Mouse (Mus musculus): ENCODE results near the gene Wdr6.

Gene Wdr6

GRCm38 (mm10) chr9:108573774-108574690 is 4.5 kb downstream of the Wdr6 start:
- DNase-seq (ENCODE audit: low spot score in 2 of 2) = peak in 1 of 2 experiments; percentile 56

- DNase-seq (ENCODE audit: low spot score in 2 of 2) = no peak
Observed at GRCm38 (mm10) chr9:108572321-108572720, 6.2 kb downstream of the Wdr6 start.

GRCm38 (mm10) chr9:108571401-108571973 is 7.1 kb downstream of the Wdr6 start:
- no peak for DNase-seq (ENCODE audit: low spot score in 2 of 2)

GRCm38 (mm10) chr9:108570207-108570896 is 8.2 kb downstream of the Wdr6 start:
- DNase-seq (ENCODE audit: low spot score in 2 of 2) = peak; percentile 79 to 87

GRCm38 (mm10) chr9:108569381-108570206 is 8.9 kb downstream of the Wdr6 start, which contains the start of gene Dalrd3:
Gene Dalrd3 (plus strand): TSS chr9:108569886.
- DNase-seq (ENCODE audit: low spot score in 2 of 2) = peak; percentile 73 to 78

- no peak for DNase-seq (ENCODE audit: low spot score in 2 of 2)
Observed at GRCm38 (mm10) chr9:108568511-108568921, 10.0 kb downstream of the Wdr6 start.

GRCm38 (mm10) chr9:108567931-108568419 is 10.6 kb downstream of the Wdr6 start:
- no peak for DNase-seq (ENCODE audit: low spot score in 2 of 2)

GRCm38 (mm10) chr9:108566815-108567776 is 11.4 kb downstream of the Wdr6 start, which contains the start of gene Ndufaf3:
Gene Ndufaf3 (minus strand): TSS chr9:108567434.
- DNase-seq (ENCODE audit: low spot score in 2 of 2) = peak; percentile 96 to 97

GRCm38 (mm10) chr9:108565881-108566814 is 12.4 kb downstream of the Wdr6 start:
- DNase-seq (ENCODE audit: low spot score in 2 of 2) = no peak

GRCm38 (mm10) chr9:108564131-108564530 is 14.4 kb downstream of the Wdr6 start:
- DNase-seq (ENCODE audit: low spot score in 2 of 2) = no peak

- no peak for DNase-seq (ENCODE audit: low spot score in 2 of 2)
Observed at GRCm38 (mm10) chr9:108563671-108564070, 14.9 kb downstream of the Wdr6 start.

GRCm38 (mm10) chr9:108560227-108560841 is 18.2 kb downstream of the Wdr6 start, which contains the start of gene Impdh2:
Gene Impdh2 (plus strand): TSS chr9:108560286.
- DNase-seq (ENCODE audit: low spot score in 2 of 2) = peak; percentile 88 to 93

GRCm38 (mm10) chr9:108559169-108559568 is 19.4 kb downstream of the Wdr6 start:
- DNase-seq (ENCODE audit: low spot score in 2 of 2) = no peak

- DNase-seq (ENCODE audit: low spot score in 2 of 2) = no peak
Observed at GRCm38 (mm10) chr9:108546875-108547274, 31.7 kb downstream of the Wdr6 start.

- no peak for DNase-seq (ENCODE audit: low spot score in 2 of 2)
Observed at GRCm38 (mm10) chr9:108545986-108546385, 32.6 kb downstream of the Wdr6 start.

- DNase-seq (ENCODE audit: low spot score in 2 of 2) = no peak
Observed at GRCm38 (mm10) chr9:108540846-108541245, 37.7 kb downstream of the Wdr6 start.

- no peak for DNase-seq (ENCODE audit: low spot score in 2 of 2)
Observed at GRCm38 (mm10) chr9:108531496-108531895, 47.0 kb downstream of the Wdr6 start.

- no peak for DNase-seq (ENCODE audit: low spot score in 2 of 2)
Observed at GRCm38 (mm10) chr9:108530954-108531353, 47.6 kb downstream of the Wdr6 start.

Data from spleen, postnatal 14 days (tissue).